Mouse (Mus musculus) kidney, embryonic 16.5 days (tissue): ENCODE measurements around the gene Arhgap23. TPM values are rescaled to one million over a fixed set of nuclear protein-coding genes. Genes with fewer than 3 reads are reported as not detected.
A peak's percentile ranks its signal among the peaks of the same experiment; 100 is the strongest.

Experiments
- ATAC-seq: fragments of 200-750 bp; cut with Nextera tagmentation; 2 replicates; pipeline ENCODE4 v1.8.0; 2017; ENCODE audit warnings: moderate TSS enrichment; ENCODE audit not compliant: low FRiP score, low TSS enrichment
- H3K27ac ChIP-seq: fragments of 300-500 bp; sonication (generic); 2 replicates; pipeline ENCODE4 v1.5.1; 2014; ENCODE audit warnings: low read length
- H3K27me3 ChIP-seq: fragments of 300-500 bp; sonication (generic); 2 replicates; pipeline ENCODE4 v1.6.1; 2014; ENCODE audit warnings: low read length, control low read depth, mixed read lengths; ENCODE audit not compliant: insufficient read depth
- H3K36me3 ChIP-seq: fragments of 300-500 bp; sonication (generic); 2 replicates; pipeline ENCODE4 v1.6.1; 2014; ENCODE audit warnings: low read length, control low read depth, mixed read lengths; ENCODE audit not compliant: insufficient read depth
- H3K4me1 ChIP-seq: fragments of 300-500 bp; sonication (generic); 2 replicates; pipeline ENCODE4 v1.6.1; 2014; ENCODE audit warnings: low read length, control low read depth, mixed read lengths; ENCODE audit not compliant: insufficient read depth
- H3K4me2 ChIP-seq: fragments of 300-500 bp; sonication (generic); replicated peaks from 2 replicates; pipeline ENCODE4 v1.6.1; 2014; ENCODE audit warnings: low read depth, low read length
- H3K4me3 ChIP-seq: fragments of 300-500 bp; sonication (generic); 2 replicates; pipeline ENCODE4 v1.5.1; 2014; ENCODE audit warnings: mild to moderate bottlenecking, low read length
- H3K9ac ChIP-seq: fragments of 300-500 bp; sonication (generic); replicated peaks from 2 replicates; pipeline ENCODE4 v1.6.1; 2014; ENCODE audit warnings: low read length
- H3K9me3 ChIP-seq: fragments of 300-500 bp; sonication (generic); 2 replicates; pipeline ENCODE4 v1.6.1; 2016; ENCODE audit warnings: low read length, control low read depth
- WGBS: fragments of 180-500 bp; shearing (Covaris S2); extraction: QIAGEN DNeasy Blood & Tissue Kit; methylation state at CpG from one replicate; pipeline ENCODE4 v1.1.7; 2014; 5-methylcytosine and 5-hydroxymethylcytosine counted together
- polyA plus RNA-seq: library from polyadenylated mRNA; unstranded; fragments of >200 nt; fragmentation: Nextera tagmentation; extraction: Ambion mirVana; gene quantifications from 2 replicates; pipeline ENCODE4 v1.2.1, GENCODE M21; 2015

The Arhgap23 gene
- polyA plus RNA-seq, 1 experiment from 2014 or later: 6.2 TPM

DNA sequence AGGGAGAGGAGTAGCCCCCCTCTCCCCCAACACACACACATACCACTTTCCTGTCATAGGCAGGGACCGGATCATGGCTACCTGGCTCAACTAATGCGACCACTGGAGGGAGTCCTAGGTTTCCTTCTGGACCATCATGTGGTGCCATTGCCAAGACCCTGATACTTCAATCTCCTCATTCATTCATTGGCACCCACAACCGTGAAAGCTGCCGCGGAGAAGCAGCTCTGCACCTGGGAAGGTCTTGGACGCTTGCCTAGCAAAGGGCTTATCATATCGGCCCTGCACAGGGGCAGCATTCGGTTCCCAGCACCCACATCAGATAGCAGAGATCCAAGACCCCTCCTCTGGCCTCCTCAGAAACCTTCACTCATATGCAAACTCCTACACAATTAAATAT is 91.0 kb downstream of the Arhgap23 start:
- no peak overlapping the region for H3K9ac ChIP-seq
- no peaks in the 10 kb centered on the region for H3K9me3 ChIP-seq
- H3K36me3 ChIP-seq: no peaks in the 10 kb centered on the region
- H3K4me1 ChIP-seq: peaks cover 15% of the 10 kb centered on the region
- H3K27me3 ChIP-seq: no peaks in the 10 kb centered on the region; the same call in 1 of the 2 replicates
- H3K4me2 ChIP-seq: no peak overlapping the region
- no peak overlapping the region for H3K27ac ChIP-seq
- no peak overlapping the region for H3K4me3 ChIP-seq
- no peak for ATAC-seq
- WGBS: 61% methylated on average over 8 of the region's 8 CpGs

DNA sequence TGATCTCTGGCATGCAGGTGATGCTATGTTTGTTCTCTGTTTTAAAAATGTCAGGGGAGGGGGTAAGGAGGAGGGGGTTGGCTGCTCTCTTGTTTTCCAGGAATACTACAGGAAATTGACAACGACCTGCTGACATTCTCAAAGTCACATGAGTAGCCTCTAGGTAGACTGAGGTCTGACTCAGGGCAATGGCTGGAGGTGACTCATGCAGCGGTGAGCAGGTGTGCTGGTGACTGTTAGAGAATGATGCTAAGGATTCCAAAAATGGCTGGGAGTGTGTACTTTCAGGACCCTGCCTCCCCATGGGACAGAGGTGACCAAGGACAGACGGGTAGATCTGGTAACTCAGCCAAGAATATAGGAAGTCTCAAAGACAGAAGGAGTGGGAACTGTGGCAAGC is 92.9 kb downstream of the Arhgap23 start:
- Histone ChIP-seq H3K4me2 (no peak overlapping the region), H3K27ac (no peak overlapping the region), H3K9ac (no peak overlapping the region), H3K4me3 (no peak overlapping the region), H3K36me3 (no peaks in the 10 kb centered on the region), H3K9me3 (no peaks in the 10 kb centered on the region), H3K4me1 (peaks cover 18% of the 10 kb centered on the region), H3K27me3 (no peaks in the 10 kb centered on the region; the same call in 1 of the 2 replicates)
- ATAC-seq: no peak
- WGBS: 70% methylated on average over 3 of the region's 3 CpGs

DNA sequence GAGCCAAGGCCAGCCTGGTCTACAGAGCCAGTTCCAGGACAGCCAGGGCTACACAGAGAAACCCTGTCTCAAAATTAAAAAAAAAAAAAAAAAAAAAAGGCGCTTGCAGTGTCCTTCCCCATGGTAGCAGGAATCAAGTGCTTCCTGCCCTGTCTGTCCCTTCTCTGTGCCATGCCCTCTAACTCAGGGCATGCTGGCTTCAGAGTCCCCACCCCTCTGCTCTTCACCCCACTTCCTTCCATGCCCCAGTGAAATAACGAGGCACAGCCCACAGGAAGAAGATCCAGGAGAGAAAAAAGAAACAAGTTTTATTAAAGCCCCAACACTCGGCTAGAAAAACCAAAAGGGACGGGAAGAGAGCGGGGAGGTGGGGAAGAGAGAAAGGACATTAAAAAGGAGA is 93.7 kb downstream of the Arhgap23 start:
- Histone ChIP-seq H3K27ac (no peak overlapping the region), H3K4me2 (no peak overlapping the region), H3K9me3 (no peaks in the 10 kb centered on the region), H3K4me3 (no peak overlapping the region), H3K9ac (no peak overlapping the region), H3K27me3 (no peaks in the 10 kb centered on the region), H3K4me1 (peaks cover 18% of the 10 kb centered on the region), H3K36me3 (no peaks in the 10 kb centered on the region)
- ATAC-seq: no peak
- WGBS: 31% methylated on average over 5 of the region's 5 CpGs

DNA sequence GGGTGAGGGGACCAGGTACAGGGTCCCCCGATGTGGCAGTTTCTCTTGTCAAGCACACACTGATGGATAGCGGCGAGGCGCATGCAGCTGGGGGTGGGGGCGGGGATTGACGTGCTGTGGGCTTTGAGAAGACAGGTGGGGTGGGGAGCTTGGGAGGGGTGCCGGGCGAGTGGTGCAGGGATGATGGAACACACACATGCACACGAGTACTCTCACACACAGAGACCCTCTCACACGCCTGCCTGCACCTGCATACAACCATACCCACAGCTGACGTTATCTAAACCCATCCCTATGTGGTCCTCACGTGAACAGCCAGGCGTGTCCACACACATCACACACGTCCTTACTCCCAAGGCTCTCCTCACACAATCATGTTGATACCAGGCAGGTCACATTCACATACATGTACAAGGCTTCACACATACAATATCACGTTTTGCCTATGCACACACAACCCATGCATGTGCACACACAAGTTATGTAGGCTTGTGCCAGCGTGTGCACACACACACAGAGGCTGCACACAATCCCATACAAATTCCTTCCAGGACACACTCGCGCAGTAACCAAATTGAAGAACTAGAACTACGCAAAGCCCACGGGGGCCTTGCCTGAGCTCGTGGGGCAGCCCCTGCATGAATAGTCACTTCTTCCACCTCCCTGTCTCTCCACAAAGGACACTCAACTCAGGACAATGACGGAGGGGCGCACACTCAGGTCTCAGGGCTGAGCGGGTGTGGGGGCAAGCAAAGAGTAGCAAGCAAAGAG is 94.6 kb downstream of the Arhgap23 start:
- H3K27ac ChIP-seq: no peak overlapping the region

DNA sequence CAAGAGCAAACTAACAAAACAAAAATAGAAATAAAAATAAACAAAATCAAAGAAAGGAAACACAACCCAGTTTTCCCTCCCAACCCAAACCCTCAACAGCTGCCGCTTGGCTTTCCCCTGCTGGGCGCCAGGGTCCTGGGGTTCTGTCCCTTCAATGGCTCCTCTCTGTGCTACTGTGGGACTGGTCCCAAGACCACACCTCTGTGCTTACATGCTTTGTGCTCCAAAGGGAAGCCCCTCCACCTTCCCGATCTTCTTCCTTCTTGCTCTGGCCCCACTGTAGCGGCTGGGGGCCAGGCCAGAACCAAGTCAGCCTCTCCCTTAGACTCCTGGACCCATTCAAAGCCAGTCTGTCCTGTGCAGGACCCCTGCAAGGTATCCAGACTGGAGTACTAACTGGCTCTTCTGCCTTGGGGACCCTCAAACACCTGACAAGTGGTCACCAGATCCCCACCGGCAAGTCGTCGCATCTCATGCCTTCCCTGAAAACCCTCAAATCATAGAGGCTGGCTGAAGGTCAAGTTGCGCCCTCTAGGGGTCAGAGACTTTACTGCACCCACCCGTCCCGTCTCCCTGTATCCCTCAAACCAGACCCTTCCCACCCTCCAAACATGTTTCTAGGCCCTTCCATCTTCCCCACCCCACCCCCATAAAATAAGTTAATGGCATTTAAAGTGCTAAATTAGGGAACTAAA is 95.8 kb downstream of the Arhgap23 start:
- Histone ChIP-seq H3K9ac (no peak overlapping the region), H3K4me1 (peaks cover 18% of the 10 kb centered on the region), H3K27me3 (no peaks in the 10 kb centered on the region), H3K4me2 (peak overlapping the region; percentile 3; the same call in 1 of the 2 replicates), H3K27ac (no peak overlapping the region), H3K36me3 (no peaks in the 10 kb centered on the region), H3K4me3 (no peak overlapping the region), H3K9me3 (no peaks in the 10 kb centered on the region)
- ATAC-seq: no peak
- whole genome bisulfite sequencing: 37% methylated on average over 10 of the region's 10 CpGs

More for the DNA sequence above, 94.6 kb downstream of the Arhgap23 start:
- H3K27me3 ChIP-seq: no peaks in the 10 kb centered on the region
- H3K9me3 ChIP-seq: no peaks in the 10 kb centered on the region
- no peak for ATAC-seq
- no peak overlapping the region for H3K4me2 ChIP-seq
- H3K4me3 ChIP-seq: no peak overlapping the region
- 63% methylated on average over 24 of the region's 24 CpGs for WGBS
- H3K36me3 ChIP-seq: no peaks in the 10 kb centered on the region
- peaks cover 18% of the 10 kb centered on the region for H3K4me1 ChIP-seq
- 0 out of 2 replicates have a peak overlapping the region, but pooled peaks have one; percentile 20 for H3K9ac ChIP-seq

DNA sequence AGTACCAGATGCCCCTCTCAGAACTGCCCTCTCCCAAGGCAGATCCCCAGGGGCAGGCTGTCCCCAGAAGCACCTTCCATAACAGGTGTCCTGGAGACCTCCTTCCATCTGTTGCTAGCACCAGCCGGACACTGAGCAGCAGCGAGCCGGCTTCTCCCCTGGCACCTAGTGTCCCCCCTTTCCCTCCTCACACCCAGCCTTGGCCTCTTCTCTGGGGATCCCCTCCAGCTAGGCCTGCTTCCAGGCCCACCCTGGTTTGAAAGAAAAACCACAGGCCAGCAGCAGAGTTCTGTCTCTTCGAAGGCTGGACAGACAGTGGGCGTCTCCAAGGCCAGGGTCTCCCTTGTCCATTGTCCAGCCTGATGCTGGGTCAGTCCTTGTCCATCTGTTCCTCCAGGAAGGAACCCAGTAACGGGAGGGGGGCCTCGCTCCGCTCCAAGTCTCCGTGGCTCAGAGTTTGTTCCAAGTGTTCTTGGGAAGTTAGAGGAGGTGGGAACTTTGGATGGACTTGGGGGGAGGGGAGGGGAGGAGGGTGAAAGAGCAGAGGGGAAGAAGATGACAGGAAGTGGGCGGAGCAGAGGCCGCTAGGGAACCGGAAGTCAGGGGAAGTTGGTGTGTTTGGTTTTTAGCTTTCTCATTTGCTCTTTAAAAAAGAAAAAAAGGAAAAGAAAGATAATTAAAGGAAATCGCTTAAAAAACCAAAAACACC is 96.5 kb downstream of the Arhgap23 start:
- Histone ChIP-seq H3K36me3 (no peaks in the 10 kb centered on the region), H3K4me2 (peak overlapping the region; percentile 31), H3K9ac (peak overlapping the region; percentile 50), H3K27me3 (no peaks in the 10 kb centered on the region), H3K4me3 (peak overlapping the region; percentile 9; the same call in 1 of the 2 replicates), H3K9me3 (no peaks in the 10 kb centered on the region), H3K4me1 (peaks cover 18% of the 10 kb centered on the region), H3K27ac (peak overlapping the region; percentile 82)
- peak; percentile 47; the same call in 1 of the 2 replicates for ATAC-seq
- WGBS: 50% methylated on average over 13 of the region's 13 CpGs

DNA sequence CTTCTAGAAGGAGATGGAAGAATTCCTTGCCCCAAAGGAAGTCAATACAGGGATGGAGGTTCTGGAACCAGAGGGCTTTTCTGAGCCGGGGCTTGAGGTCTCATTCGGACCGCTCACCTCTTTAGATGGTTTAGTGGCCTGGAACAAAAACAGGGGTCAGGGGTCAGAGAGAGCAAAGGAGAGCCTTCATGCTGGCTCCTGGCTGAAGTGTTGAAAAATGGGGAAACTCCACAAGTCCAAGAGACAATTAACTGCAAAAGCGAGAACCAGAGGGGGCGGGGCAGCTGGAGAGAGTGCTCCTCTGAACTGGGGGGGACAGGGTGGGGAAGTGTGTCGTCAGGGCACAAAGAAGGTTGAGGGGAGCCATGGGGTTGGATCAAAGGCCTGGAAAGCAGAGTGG is 97.2 kb downstream of the Arhgap23 start:
- Histone ChIP-seq H3K36me3 (no peaks in the 10 kb centered on the region), H3K27me3 (no peaks in the 10 kb centered on the region), H3K9me3 (no peaks in the 10 kb centered on the region), H3K9ac (no peak overlapping the region), H3K4me2 (peak overlapping the region; percentile 31), H3K4me3 (no peak overlapping the region), H3K27ac (peak overlapping the region; percentile 82; the same call in 1 of the 2 replicates), H3K4me1 (peaks cover 18% of the 10 kb centered on the region)
- WGBS: 62% methylated on average over 6 of the region's 6 CpGs
- ATAC-seq: no peak

DNA sequence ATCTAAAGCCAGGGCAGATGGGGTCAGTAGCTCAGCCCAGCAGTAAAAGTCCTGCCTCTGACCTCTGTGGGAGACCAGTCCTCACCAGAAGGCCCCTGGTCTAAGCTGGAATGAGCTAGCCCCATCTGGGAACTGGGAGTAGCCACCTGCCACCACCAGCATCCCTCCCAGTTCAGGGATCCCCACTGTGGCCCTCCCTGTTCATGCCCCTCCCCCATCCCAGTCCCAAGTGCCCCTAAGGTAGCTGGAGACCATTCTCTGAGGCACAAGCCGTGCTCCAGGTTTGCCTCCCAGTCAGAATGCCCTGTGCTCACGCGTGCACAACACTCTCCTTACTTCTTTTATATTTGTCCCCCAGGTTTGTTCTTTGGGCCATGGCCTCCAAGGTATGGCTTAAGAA is 97.7 kb downstream of the Arhgap23 start:
- peaks cover 18% of the 10 kb centered on the region for H3K4me1 ChIP-seq
- no peaks in the 10 kb centered on the region for H3K36me3 ChIP-seq
- no peak overlapping the region for H3K27ac ChIP-seq
- WGBS: 83% methylated on average over 3 of the region's 3 CpGs
- H3K4me3 ChIP-seq: no peak overlapping the region
- no peak overlapping the region for H3K4me2 ChIP-seq
- H3K9me3 ChIP-seq: no peaks in the 10 kb centered on the region
- ATAC-seq: no peak
- no peaks in the 10 kb centered on the region for H3K27me3 ChIP-seq
- no peak overlapping the region for H3K9ac ChIP-seq

DNA sequence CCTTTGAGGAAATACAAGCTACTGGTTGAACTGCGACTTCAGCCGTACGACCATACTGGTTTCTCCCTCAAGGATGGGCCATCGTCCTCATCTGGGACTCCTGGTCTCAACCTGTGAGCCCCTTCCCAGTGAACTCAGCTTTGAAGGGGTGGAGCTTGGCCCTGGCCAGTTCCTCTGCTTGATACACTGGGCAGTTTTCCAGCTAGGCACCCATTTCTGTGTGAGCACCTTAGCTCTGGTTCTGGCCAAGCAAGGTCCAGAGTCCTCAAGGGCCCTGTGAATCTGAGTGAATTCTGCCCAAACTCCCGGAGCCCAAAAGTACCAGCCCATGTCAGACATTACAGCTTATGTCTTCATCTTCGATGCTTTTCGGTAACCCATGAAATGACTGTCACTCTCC is 105.2 kb downstream of the Arhgap23 start:
- Histone ChIP-seq H3K27ac (no peak overlapping the region), H3K4me2 (no peak overlapping the region), H3K9ac (no peak overlapping the region), H3K4me1 (peaks cover 24% of the 10 kb centered on the region), H3K27me3 (no peaks in the 10 kb centered on the region), H3K4me3 (no peak overlapping the region), H3K36me3 (no peaks in the 10 kb centered on the region), H3K9me3 (no peaks in the 10 kb centered on the region)
- WGBS: 82% methylated on average over 7 of the region's 7 CpGs
- ATAC-seq: no peak
